Mouse (Mus musculus): ENCODE results near the gene Rbm33. TPM values are rescaled to one million over a fixed set of nuclear protein-coding genes. Genes with fewer than 3 reads are reported as not detected.

Gene Rbm33
- polyA plus RNA-seq, 1 experiment from 2014 or later = 16.8 TPM

DNA sequence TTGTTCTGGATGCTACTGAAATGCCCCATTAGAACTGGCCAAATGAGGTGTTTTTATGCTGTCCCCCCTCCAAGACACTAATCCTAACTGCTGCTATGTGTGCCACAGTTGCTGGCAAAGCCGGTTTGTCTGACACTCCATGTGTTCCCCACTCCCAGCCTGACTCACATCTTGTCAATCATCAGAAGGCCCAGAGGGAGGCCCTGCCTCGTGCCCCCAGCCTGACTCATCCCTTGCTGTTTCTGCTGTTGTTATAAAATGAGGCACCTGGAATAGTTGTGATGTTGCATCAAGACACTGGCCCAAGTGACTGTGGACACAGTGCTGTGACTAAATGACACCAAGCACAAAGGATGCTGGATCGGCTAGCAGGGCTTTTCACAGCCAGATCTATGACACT lies 18.2 kb upstream of the Rbm33 start:
- Histone ChIP-seq H3K27ac (ENCODE audit: poor library complexity, severe bottlenecking) (no peak overlapping the region), H3K4me3 (no peak overlapping the region), H3K27me3 (replicated peaks) (no peaks in the 10 kb centered on the region), H3K9me3 (replicated peaks) (no peaks in the 10 kb centered on the region), H3K9ac (no peak overlapping the region), H3K4me1 (replicated peaks) (no peaks in the 10 kb centered on the region), H3K4me2 (no peak overlapping the region), H3K36me3 (no peaks in the 10 kb centered on the region)
- 55% methylated on average over 3 of the region's 3 CpGs for WGBS
- no peak for ATAC-seq (ENCODE audit: insufficient number of reproducible peaks, low FRiP score)

DNA sequence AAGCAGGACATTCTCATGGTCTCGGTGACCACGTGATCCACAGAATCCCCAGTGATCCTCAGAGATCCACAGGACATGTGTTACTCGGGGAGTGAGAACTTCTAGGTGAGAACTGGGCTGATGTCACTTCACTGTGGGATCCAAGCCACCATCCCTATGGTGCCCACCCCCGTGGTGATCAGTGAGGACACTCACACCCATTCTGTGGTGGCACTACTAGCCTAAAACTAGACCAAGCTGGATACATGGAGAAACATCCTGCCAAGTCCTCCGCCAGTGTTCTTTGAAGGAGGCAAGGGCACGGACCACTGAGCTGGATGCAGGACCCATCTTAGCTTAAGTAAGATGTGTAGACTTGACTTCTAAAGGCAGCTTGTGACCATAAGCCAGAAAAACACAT lies 17.6 kb upstream of the Rbm33 start:
- Histone ChIP-seq H3K4me2 (no peak overlapping the region), H3K9ac (no peak overlapping the region)

GRCm38 (mm10) chr5:28302671-28303070 lies 14.2 kb upstream of the Rbm33 start:
- no peak overlapping the region for H3K4me2 ChIP-seq
- H3K36me3 ChIP-seq = no peaks in the 10 kb centered on the region
- WGBS = 62% methylated on average over 1 of the region's 1 CpGs
- H3K4me1 ChIP-seq (replicated peaks) = no peaks in the 10 kb centered on the region
- no peak overlapping the region for H3K4me3 ChIP-seq
- H3K9me3 ChIP-seq (replicated peaks) = no peaks in the 10 kb centered on the region
- ATAC-seq (ENCODE audit: insufficient number of reproducible peaks, low FRiP score) = no peak
- H3K27ac ChIP-seq (ENCODE audit: poor library complexity, severe bottlenecking) = no peak overlapping the region
- H3K9ac ChIP-seq = no peak overlapping the region
- H3K27me3 ChIP-seq (replicated peaks) = no peaks in the 10 kb centered on the region

More for the DNA sequence above, 17.6 kb upstream of the Rbm33 start:
- no peaks in the 10 kb centered on the region for H3K4me1 ChIP-seq (replicated peaks)
- H3K27ac ChIP-seq (ENCODE audit: poor library complexity, severe bottlenecking) = no peak overlapping the region
- H3K27me3 ChIP-seq (replicated peaks) = no peaks in the 10 kb centered on the region
- H3K4me3 ChIP-seq = no peak overlapping the region
- no peak for ATAC-seq (ENCODE audit: insufficient number of reproducible peaks, low FRiP score)
- no peaks in the 10 kb centered on the region for H3K9me3 ChIP-seq (replicated peaks)
- 68% methylated on average over 6 of the region's 6 CpGs for WGBS
- H3K36me3 ChIP-seq = no peaks in the 10 kb centered on the region

GRCm38 (mm10) chr5:28304551-28304950 lies 12.4 kb upstream of the Rbm33 start:
- Histone ChIP-seq H3K9me3 (replicated peaks) (no peaks in the 10 kb centered on the region), H3K9ac (no peak overlapping the region), H3K27me3 (replicated peaks) (no peaks in the 10 kb centered on the region), H3K27ac (ENCODE audit: poor library complexity, severe bottlenecking) (no peak overlapping the region), H3K4me2 (no peak overlapping the region), H3K4me3 (no peak overlapping the region), H3K36me3 (no peaks in the 10 kb centered on the region), H3K4me1 (replicated peaks) (no peaks in the 10 kb centered on the region)
- ATAC-seq (ENCODE audit: insufficient number of reproducible peaks, low FRiP score) = no peak

- Histone ChIP-seq H3K4me1 (replicated peaks) (peaks cover 12% of the 10 kb centered on the region), H3K4me3 (no peak overlapping the region), H3K4me2 (no peak overlapping the region), H3K9ac (no peak overlapping the region), H3K36me3 (no peaks in the 10 kb centered on the region), H3K9me3 (replicated peaks) (no peaks in the 10 kb centered on the region), H3K27me3 (replicated peaks) (no peaks in the 10 kb centered on the region), H3K27ac (ENCODE audit: poor library complexity, severe bottlenecking) (no peak overlapping the region)
- ATAC-seq (ENCODE audit: insufficient number of reproducible peaks, low FRiP score) = no peak
- WGBS = 56% methylated on average over 8 of the region's 8 CpGs
Observed at GRCm38 (mm10) chr5:28315526-28315925, 1.4 kb upstream of the Rbm33 start.

- Histone ChIP-seq H3K27me3 (replicated peaks) (no peaks in the 10 kb centered on the region), H3K27ac (ENCODE audit: poor library complexity, severe bottlenecking) (peak overlapping the region; percentile 99), H3K9me3 (replicated peaks) (no peaks in the 10 kb centered on the region), H3K4me3 (peak overlapping the region; percentile 99), H3K4me2 (peak overlapping the region; percentile 64), H3K36me3 (no peaks in the 10 kb centered on the region), H3K4me1 (replicated peaks) (peaks cover 14% of the 10 kb centered on the region), H3K9ac (peak overlapping the region; percentile 100)
- peak; percentile 51 for ATAC-seq (ENCODE audit: insufficient number of reproducible peaks, low FRiP score)
- WGBS = 2% methylated on average over 14 of the region's 14 CpGs
Observed at GRCm38 (mm10) chr5:28316151-28316721, 685 bp upstream of the Rbm33 start.

DNA sequence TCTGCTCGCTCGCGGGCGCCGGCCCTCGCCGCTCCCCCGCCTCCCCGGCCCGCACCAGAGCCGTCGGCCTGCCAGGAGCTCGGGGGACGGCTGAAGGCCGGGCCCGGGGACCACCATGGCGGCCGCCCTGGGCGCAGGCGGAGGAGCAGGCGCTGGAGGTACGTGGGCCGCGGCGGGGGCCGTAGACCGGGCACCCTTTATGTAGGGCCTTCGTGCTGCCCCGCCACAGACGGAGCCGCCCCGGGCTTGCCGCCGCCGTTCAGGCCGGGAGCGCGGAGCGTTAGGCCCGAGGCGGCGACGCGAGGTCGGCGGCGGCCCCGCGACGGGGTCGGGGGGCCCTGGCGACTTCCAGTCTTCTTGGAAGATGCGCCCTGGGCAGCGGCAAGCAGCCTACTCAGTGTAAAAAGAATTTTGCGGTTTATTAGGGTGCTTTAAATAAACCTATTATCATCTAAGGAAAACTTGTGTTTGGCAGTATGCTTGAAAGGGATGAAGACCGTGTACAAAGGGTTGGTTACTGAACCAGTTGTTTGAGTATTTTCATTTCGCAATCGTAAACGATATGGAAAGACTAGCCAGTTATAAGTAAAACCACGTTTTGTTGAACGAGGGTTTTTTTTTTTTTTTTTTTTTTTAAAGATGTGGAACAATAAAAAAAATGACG lies 464 bp downstream of the Rbm33 start:
- no peaks in the 10 kb centered on the region for H3K9me3 ChIP-seq (replicated peaks)
- peak; percentile 77 for ATAC-seq (ENCODE audit: insufficient number of reproducible peaks, low FRiP score)
- H3K27me3 ChIP-seq (replicated peaks) = no peaks in the 10 kb centered on the region
- H3K27ac ChIP-seq (ENCODE audit: poor library complexity, severe bottlenecking) = peak overlapping the region; percentile 99
- H3K36me3 ChIP-seq = no peaks in the 10 kb centered on the region
- peak overlapping the region; percentile 78 for H3K4me2 ChIP-seq
- H3K4me3 ChIP-seq = peak overlapping the region; percentile 99
- peak overlapping the region; percentile 100 for H3K9ac ChIP-seq
- H3K4me1 ChIP-seq (replicated peaks) = peaks cover 14% of the 10 kb centered on the region
- WGBS = under 1% methylated on average over 62 of the region's 62 CpGs

DNA sequence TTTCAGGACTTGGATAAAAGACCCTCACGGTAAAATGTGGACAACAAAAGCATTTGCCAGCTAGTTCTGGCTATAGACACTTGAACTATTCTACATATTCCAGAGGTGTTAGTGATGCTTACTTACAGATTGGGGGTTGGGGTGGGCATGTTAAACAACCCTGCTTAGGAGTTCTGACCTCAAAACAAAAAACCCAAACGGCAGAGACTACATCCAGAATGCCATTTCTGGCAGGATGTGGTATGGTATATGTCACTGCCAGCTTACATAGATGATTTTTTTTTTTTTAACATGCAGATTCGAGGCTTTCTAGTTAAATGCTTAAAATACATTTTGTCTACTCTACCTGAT lies 971 bp downstream of the Rbm33 start:
- Histone ChIP-seq H3K9ac (peak overlapping the region; percentile 69), H3K4me2 (peak overlapping the region; percentile 78), H3K9me3 (replicated peaks) (no peaks in the 10 kb centered on the region), H3K36me3 (no peaks in the 10 kb centered on the region), H3K4me3 (peak overlapping the region; percentile 99), H3K27me3 (replicated peaks) (no peaks in the 10 kb centered on the region), H3K27ac (ENCODE audit: poor library complexity, severe bottlenecking) (no peak overlapping the region), H3K4me1 (replicated peaks) (peaks cover 14% of the 10 kb centered on the region)
- ATAC-seq (ENCODE audit: insufficient number of reproducible peaks, low FRiP score) = no peak
- WGBS = 2% methylated on average over 3 of the region's 3 CpGs

- no peak for ATAC-seq (ENCODE audit: insufficient number of reproducible peaks, low FRiP score)
- WGBS = 64% methylated on average over 2 of the region's 2 CpGs
- Histone ChIP-seq H3K27me3 (replicated peaks) (no peaks in the 10 kb centered on the region), H3K4me1 (replicated peaks) (peaks cover 17% of the 10 kb centered on the region), H3K27ac (ENCODE audit: poor library complexity, severe bottlenecking) (no peak overlapping the region), H3K4me2 (peak overlapping the region; percentile 78), H3K36me3 (no peaks in the 10 kb centered on the region), H3K9me3 (replicated peaks) (no peaks in the 10 kb centered on the region), H3K4me3 (peak overlapping the region; percentile 99; the same call in 1 of the 2 replicates), H3K9ac (peak overlapping the region; percentile 58)
Observed at GRCm38 (mm10) chr5:28318671-28319070, 1.8 kb downstream of the Rbm33 start.

DNA sequence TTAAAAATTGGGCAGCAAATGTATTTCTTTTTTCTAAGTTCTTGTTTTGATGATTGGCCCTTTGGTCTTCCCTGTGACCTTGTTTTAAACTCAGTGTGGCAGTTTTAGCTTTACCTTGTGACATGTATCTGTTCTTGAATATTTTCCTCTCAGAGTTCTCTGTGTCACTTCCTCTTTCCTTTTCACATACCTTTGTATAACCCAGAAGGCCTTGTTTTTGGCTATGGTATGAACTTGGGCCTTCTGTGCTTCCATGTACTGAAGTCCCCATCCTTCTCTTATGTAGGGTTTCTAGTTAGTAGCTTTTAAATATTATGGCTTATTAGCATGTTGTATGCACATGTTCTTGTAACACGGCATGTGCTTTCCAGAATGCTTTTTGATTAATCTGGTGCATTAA lies 4.8 kb downstream of the Rbm33 start:
- 95% methylated on average over 1 of the region's 1 CpGs for WGBS
- Histone ChIP-seq H3K27ac (ENCODE audit: poor library complexity, severe bottlenecking) (no peak overlapping the region), H3K27me3 (replicated peaks) (no peaks in the 10 kb centered on the region), H3K9me3 (replicated peaks) (no peaks in the 10 kb centered on the region), H3K4me2 (no peak overlapping the region), H3K9ac (no peak overlapping the region), H3K4me3 (no peak overlapping the region), H3K4me1 (replicated peaks) (peaks cover 31% of the 10 kb centered on the region), H3K36me3 (no peaks in the 10 kb centered on the region)
- ATAC-seq (ENCODE audit: insufficient number of reproducible peaks, low FRiP score) = no peak

DNA sequence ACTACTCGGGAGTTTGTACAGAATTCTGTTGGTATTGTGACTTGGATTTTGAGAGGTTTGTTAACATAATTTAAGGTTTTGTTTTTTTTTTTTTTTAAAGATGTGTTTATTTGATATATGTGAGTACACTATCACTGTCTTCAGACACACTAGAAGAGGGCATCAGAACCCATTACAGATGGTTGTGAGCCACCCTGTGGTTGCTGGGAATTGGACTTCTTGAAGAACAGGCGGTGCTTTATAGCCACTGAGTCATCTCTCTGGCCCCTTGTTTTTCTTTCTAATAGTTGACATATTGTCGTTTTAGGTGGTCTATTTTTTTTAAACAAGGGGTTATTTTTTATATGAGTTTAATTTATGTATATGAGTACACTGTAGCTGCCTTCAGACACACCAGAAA lies 5.3 kb downstream of the Rbm33 start:
- ATAC-seq (ENCODE audit: insufficient number of reproducible peaks, low FRiP score) = no peak
- no peak overlapping the region for H3K4me2 ChIP-seq
- H3K4me3 ChIP-seq = no peak overlapping the region
- H3K27me3 ChIP-seq (replicated peaks) = no peaks in the 10 kb centered on the region
- H3K36me3 ChIP-seq = no peaks in the 10 kb centered on the region
- no peak overlapping the region for H3K9ac ChIP-seq
- 87% methylated on average over 3 of the region's 3 CpGs for WGBS
- no peak overlapping the region for H3K27ac ChIP-seq (ENCODE audit: poor library complexity, severe bottlenecking)
- H3K4me1 ChIP-seq (replicated peaks) = peaks cover 31% of the 10 kb centered on the region
- H3K9me3 ChIP-seq (replicated peaks) = no peaks in the 10 kb centered on the region

GRCm38 (mm10) chr5:28323822-28324221 lies 6.9 kb downstream of the Rbm33 start:
- Histone ChIP-seq H3K27me3 (replicated peaks) (no peaks in the 10 kb centered on the region), H3K9ac (no peak overlapping the region), H3K36me3 (no peaks in the 10 kb centered on the region), H3K27ac (ENCODE audit: poor library complexity, severe bottlenecking) (no peak overlapping the region), H3K4me3 (no peak overlapping the region), H3K4me2 (no peak overlapping the region), H3K4me1 (replicated peaks) (peaks cover 30% of the 10 kb centered on the region), H3K9me3 (replicated peaks) (no peaks in the 10 kb centered on the region)
- ATAC-seq (ENCODE audit: insufficient number of reproducible peaks, low FRiP score) = no peak
- 66% methylated on average over 2 of the region's 2 CpGs for WGBS
